Mouse (Mus musculus): ENCODE data around the gene Ccr10. TPM values are rescaled to one million over a fixed set of nuclear protein-coding genes. Genes with fewer than 3 reads are reported as not detected.

Gene Ccr10
- polyA plus RNA-seq, 1 experiment from 2014 or later, result 0.60 TPM

DNA sequence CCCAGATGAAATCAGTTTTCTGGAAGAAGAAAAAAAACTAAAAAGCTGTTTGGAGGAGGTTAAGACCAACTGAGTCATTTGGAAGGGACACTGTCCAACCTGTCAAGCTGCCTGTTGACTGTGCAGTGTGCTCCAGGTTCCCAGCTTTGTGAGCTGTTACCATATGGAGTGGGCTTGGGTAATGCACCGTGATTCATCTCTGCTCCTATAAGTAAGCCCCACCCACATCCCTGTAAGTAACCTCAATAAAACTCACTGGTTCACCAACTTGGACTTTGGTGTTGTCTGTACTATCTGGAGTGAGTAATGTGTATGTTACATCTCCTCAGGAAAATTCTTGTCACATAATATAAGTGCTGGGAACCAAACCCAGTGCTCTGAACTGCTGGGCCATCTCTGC is 22.4 kb downstream of the Ccr10 start:
- no peaks in the 10 kb centered on the region for H3K9me3 ChIP-seq (replicated peaks; ENCODE audit: control insufficient read depth, low read length)
- no peak overlapping the region for H3K4me2 ChIP-seq (ENCODE audit: low read depth, low read length)
- H3K4me1 ChIP-seq (ENCODE audit: control insufficient read depth, insufficient read depth, low read length), result peaks cover 13% of the 10 kb centered on the region; the same call in 1 of the 2 replicates
- no peak overlapping the region for H3K9ac ChIP-seq (ENCODE audit: low read length)
- no peak for ATAC-seq (replicated peaks; ENCODE audit: extremely low read depth, insufficient read depth, low FRiP score)
- no peaks in the 10 kb centered on the region for H3K27me3 ChIP-seq (ENCODE audit: control insufficient read depth, insufficient read depth, low read length)
- H3K27ac ChIP-seq (ENCODE audit: low read length), result no peak overlapping the region
- no peaks in the 10 kb centered on the region for H3K36me3 ChIP-seq (ENCODE audit: control insufficient read depth, insufficient read depth)
- WGBS, result 82% methylated on average over 1 of the region's 1 CpGs
- no peak overlapping the region for H3K4me3 ChIP-seq (ENCODE audit: low read length)

- ATAC-seq (replicated peaks; ENCODE audit: extremely low read depth, insufficient read depth, low FRiP score), result no peak
- H3K4me1 ChIP-seq (ENCODE audit: control insufficient read depth, insufficient read depth, low read length), result peaks cover 11% of the 10 kb centered on the region; the same call in 1 of the 2 replicates
- H3K4me3 ChIP-seq (ENCODE audit: low read length), result no peak overlapping the region
- no peaks in the 10 kb centered on the region for H3K36me3 ChIP-seq (ENCODE audit: control insufficient read depth, insufficient read depth)
- no peak overlapping the region for H3K9ac ChIP-seq (ENCODE audit: low read length)
- H3K4me2 ChIP-seq (ENCODE audit: low read depth, low read length), result no peak overlapping the region
- H3K9me3 ChIP-seq (replicated peaks; ENCODE audit: control insufficient read depth, low read length), result no peaks in the 10 kb centered on the region
- 53% methylated on average over 2 of the region's 2 CpGs for WGBS
- no peak overlapping the region for H3K27ac ChIP-seq (ENCODE audit: low read length)
- H3K27me3 ChIP-seq (ENCODE audit: control insufficient read depth, insufficient read depth, low read length), result no peaks in the 10 kb centered on the region
These were observed 24.2 kb downstream of the Ccr10 start for GRCm38 (mm10) chr11:101151063-101151462.

DNA sequence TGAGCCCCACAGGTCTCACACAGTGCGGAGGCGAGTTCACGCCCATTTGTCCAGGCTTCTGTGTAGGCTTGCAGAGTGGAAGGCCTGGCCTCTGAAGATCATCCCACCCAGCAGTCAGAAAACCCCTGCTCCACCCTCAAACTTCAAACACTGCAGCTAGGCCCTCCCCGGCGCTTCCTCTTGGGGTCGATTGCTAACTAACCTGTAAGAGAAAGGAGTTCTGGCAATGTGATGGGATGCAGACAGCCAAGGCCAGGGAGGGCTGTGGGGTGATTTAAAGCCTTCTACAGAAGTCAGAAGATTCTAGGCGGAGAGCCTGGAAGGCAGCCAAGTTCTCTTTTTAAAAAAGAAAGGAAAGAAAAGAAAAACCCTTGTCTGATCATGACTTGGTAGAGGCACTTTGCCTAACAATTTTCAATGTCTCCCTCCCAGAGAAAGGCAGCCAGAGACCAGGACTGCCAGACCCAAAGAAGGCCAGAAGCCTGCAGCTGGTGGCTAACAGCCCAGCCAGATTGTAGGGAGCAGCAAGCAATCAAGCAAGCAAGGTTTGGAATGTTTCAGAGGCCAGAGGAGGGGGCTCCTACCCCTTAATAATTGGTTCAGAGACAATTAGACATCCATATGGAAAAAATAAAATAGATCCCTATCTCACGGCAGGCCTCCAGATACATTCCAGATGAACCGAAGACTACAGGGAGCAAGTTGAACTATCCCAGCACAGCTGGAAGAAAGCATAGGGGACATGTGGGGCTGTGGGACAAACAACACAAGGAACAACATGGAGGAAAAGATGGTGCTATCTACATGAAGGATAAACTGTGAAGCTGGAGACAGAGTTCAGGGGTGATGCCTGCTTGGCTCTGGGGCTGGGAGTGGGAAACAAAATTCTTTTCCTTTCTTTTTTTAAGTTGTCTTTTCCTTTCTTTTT is 25.8 kb downstream of the Ccr10 start:
- no peak overlapping the region for H3K4me3 ChIP-seq (ENCODE audit: low read length)
- H3K27ac ChIP-seq (ENCODE audit: low read length), result peak overlapping the region; percentile 55
- H3K4me2 ChIP-seq (ENCODE audit: low read depth, low read length), result no peak overlapping the region
- peaks cover 6% of the 10 kb centered on the region; the same call in 1 of the 2 replicates for H3K4me1 ChIP-seq (ENCODE audit: control insufficient read depth, insufficient read depth, low read length)
- H3K9me3 ChIP-seq (replicated peaks; ENCODE audit: control insufficient read depth, low read length), result no peaks in the 10 kb centered on the region
- ATAC-seq (replicated peaks; ENCODE audit: extremely low read depth, insufficient read depth, low FRiP score), result no peak
- no peaks in the 10 kb centered on the region for H3K36me3 ChIP-seq (ENCODE audit: control insufficient read depth, insufficient read depth)
- WGBS, result 47% methylated on average over 9 of the region's 9 CpGs
- no peaks in the 10 kb centered on the region for H3K27me3 ChIP-seq (ENCODE audit: control insufficient read depth, insufficient read depth, low read length)
- H3K9ac ChIP-seq (ENCODE audit: low read length), result peak overlapping the region; percentile 18; the same call in 1 of the 2 replicates

GRCm38 (mm10) chr11:101148751-101149150 is 26.5 kb downstream of the Ccr10 start:
- no peak for ATAC-seq (replicated peaks; ENCODE audit: extremely low read depth, insufficient read depth, low FRiP score)
- WGBS, result 70% methylated on average over 10 of the region's 10 CpGs

DNA sequence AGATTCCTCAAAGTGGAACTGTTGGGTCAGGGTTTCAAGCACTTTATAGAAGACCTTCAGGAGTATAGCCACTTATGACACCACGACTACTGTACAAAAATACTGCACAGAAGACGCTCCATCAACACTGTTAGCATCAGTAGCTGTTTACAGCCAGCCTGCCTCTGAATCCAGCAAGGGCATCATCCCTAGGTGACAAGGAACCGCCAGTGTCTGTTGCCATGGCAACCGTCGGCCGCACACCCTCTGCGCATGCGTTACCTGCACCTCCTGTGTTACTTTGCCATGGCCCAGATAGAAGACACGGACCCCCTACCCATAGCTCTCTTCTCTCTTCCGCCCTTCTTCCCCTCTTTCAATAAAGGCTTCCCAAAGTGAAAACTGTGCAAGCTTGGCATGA is 28.9 kb downstream of the Ccr10 start:
- H3K4me3 ChIP-seq (ENCODE audit: low read length), result no peak overlapping the region
- no peaks in the 10 kb centered on the region for H3K9me3 ChIP-seq (replicated peaks; ENCODE audit: control insufficient read depth, low read length)
- H3K27ac ChIP-seq (ENCODE audit: low read length), result no peak overlapping the region
- ATAC-seq (replicated peaks; ENCODE audit: extremely low read depth, insufficient read depth, low FRiP score), result no peak
- H3K4me1 ChIP-seq (ENCODE audit: control insufficient read depth, insufficient read depth, low read length), result peaks cover 11% of the 10 kb centered on the region
- no peak overlapping the region for H3K9ac ChIP-seq (ENCODE audit: low read length)
- no peak overlapping the region for H3K4me2 ChIP-seq (ENCODE audit: low read depth, low read length)
- H3K36me3 ChIP-seq (ENCODE audit: control insufficient read depth, insufficient read depth), result no peaks in the 10 kb centered on the region
- no peaks in the 10 kb centered on the region for H3K27me3 ChIP-seq (ENCODE audit: control insufficient read depth, insufficient read depth, low read length)
- 39% methylated on average over 10 of the region's 10 CpGs for WGBS

More at GRCm38 (mm10) chr11:101148751-101149150, 26.5 kb downstream of the Ccr10 start:
- Histone ChIP-seq H3K36me3 (ENCODE audit: control insufficient read depth, insufficient read depth) (no peaks in the 10 kb centered on the region), H3K4me2 (ENCODE audit: low read depth, low read length) (no peak overlapping the region), H3K27ac (ENCODE audit: low read length) (peak overlapping the region; percentile 55; the same call in 1 of the 2 replicates), H3K9me3 (replicated peaks; ENCODE audit: control insufficient read depth, low read length) (no peaks in the 10 kb centered on the region), H3K4me1 (ENCODE audit: control insufficient read depth, insufficient read depth, low read length) (peaks cover 10% of the 10 kb centered on the region), H3K9ac (ENCODE audit: low read length) (no peak overlapping the region), H3K27me3 (ENCODE audit: control insufficient read depth, insufficient read depth, low read length) (no peaks in the 10 kb centered on the region), H3K4me3 (ENCODE audit: low read length) (no peak overlapping the region)

DNA sequence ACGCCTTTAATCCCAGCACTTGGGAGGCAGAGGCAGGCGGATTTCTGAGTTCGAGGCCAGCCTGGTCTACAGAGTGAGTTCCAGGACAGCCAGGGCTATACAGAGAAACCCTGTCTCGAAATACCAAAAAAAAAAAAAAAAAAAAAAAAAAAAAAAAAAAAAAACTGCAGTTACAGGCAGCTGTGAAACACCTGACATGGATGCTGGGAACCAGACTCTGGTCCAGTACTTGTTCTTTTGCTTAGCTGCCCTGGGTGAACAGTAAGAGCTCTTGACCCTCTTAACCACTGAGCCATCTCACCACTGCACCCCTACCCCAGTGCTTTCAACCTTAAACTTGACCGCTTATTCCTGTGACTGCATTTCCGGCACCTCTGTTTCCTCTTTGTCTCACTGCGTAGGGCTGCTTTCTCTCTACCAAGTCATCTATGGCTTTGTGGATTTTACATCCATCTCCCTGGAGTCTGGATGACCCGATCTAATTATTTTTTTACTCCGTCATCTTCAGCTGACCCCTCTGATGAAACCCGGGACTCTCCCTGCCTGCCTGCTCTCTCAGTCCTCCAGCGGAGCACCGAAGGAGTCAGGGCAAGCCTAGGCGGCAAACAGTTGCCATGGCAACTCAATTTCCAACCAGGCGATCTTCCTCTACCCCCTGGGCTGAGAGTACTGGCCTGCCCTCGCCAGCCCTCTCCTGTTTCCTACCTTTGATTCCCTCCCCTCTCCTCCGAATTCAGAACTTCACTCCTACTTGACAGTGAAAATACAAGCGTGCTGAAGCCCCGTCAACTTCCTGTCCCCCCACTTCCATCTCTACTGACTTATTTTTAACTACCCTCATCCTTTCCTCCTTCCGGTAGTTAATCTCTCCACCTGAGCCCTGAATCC is 31.7 kb downstream of the Ccr10 start:
- Histone ChIP-seq H3K4me1 (ENCODE audit: control insufficient read depth, insufficient read depth, low read length) (peaks cover 16% of the 10 kb centered on the region), H3K4me3 (ENCODE audit: low read length) (peak overlapping the region; percentile 44), H3K27ac (ENCODE audit: low read length) (0 out of 2 replicates have a peak overlapping the region, but pooled peaks have one; percentile 9), H3K9ac (ENCODE audit: low read length) (peak overlapping the region; percentile 59), H3K9me3 (replicated peaks; ENCODE audit: control insufficient read depth, low read length) (no peaks in the 10 kb centered on the region), H3K4me2 (ENCODE audit: low read depth, low read length) (peak overlapping the region; percentile 67), H3K36me3 (ENCODE audit: control insufficient read depth, insufficient read depth) (no peaks in the 10 kb centered on the region), H3K27me3 (ENCODE audit: control insufficient read depth, insufficient read depth, low read length) (no peaks in the 10 kb centered on the region)
- no peak; the same call in 1 of the 2 replicates for ATAC-seq (replicated peaks; ENCODE audit: extremely low read depth, insufficient read depth, low FRiP score)
- 19% methylated on average over 17 of the region's 19 CpGs for WGBS

DNA sequence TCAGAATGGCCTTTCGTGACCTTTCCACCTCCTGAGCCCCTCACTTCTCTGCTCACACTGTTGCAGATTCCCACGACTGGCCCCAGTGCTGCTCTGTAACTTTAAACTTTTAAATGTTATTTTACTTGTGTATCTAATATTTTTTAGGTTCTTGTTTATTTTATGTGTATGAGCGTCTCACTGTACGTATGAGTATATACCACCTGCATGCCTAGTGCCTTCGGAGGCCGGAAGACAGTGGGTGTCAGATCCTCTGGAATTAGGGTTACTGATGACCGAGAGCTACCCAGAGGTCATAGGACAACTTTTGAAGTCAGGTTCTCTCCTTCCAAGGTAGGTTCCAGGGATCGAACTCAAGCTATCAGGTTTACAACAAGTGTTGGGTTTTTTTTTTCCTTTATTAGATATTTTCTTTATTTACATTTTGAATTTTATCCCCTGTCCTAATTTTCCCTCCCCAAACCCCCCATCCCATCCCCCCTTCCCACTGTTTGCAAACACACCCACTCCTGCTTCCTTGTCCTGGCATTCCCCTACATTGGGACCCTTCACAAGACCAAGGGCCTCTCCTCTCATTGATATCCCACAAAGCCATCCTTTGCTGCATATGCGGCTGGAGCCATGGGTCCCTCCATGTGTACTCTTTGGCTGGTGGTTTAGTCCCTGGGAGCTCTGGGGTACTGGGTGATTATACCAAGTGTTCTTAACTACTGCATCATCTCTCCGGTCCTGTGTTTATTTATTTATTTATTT is 32.9 kb downstream of the Ccr10 start:
- no peak overlapping the region for H3K4me3 ChIP-seq (ENCODE audit: low read length)
- H3K27ac ChIP-seq (ENCODE audit: low read length), result no peak overlapping the region
- H3K9ac ChIP-seq (ENCODE audit: low read length), result no peak overlapping the region
- no peaks in the 10 kb centered on the region for H3K9me3 ChIP-seq (replicated peaks; ENCODE audit: control insufficient read depth, low read length)
- H3K4me1 ChIP-seq (ENCODE audit: control insufficient read depth, insufficient read depth, low read length), result peaks cover 17% of the 10 kb centered on the region
- H3K4me2 ChIP-seq (ENCODE audit: low read depth, low read length), result no peak overlapping the region
- no peak for ATAC-seq (replicated peaks; ENCODE audit: extremely low read depth, insufficient read depth, low FRiP score)
- WGBS, result 85% methylated on average over 10 of the region's 10 CpGs
- H3K27me3 ChIP-seq (ENCODE audit: control insufficient read depth, insufficient read depth, low read length), result no peaks in the 10 kb centered on the region
- H3K36me3 ChIP-seq (ENCODE audit: control insufficient read depth, insufficient read depth), result no peaks in the 10 kb centered on the region

- Histone ChIP-seq H3K9ac (ENCODE audit: low read length) (no peak overlapping the region), H3K4me3 (ENCODE audit: low read length) (no peak overlapping the region), H3K9me3 (replicated peaks; ENCODE audit: control insufficient read depth, low read length) (no peaks in the 10 kb centered on the region), H3K4me2 (ENCODE audit: low read depth, low read length) (no peak overlapping the region), H3K27ac (ENCODE audit: low read length) (peak overlapping the region; percentile 79), H3K36me3 (ENCODE audit: control insufficient read depth, insufficient read depth) (no peaks in the 10 kb centered on the region), H3K27me3 (ENCODE audit: control insufficient read depth, insufficient read depth, low read length) (no peaks in the 10 kb centered on the region), H3K4me1 (ENCODE audit: control insufficient read depth, insufficient read depth, low read length) (peaks cover 17% of the 10 kb centered on the region)
- ATAC-seq (replicated peaks; ENCODE audit: extremely low read depth, insufficient read depth, low FRiP score), result no peak
- 85% methylated on average over 8 of the region's 8 CpGs for WGBS
These were observed 34.2 kb downstream of the Ccr10 start for GRCm38 (mm10) chr11:101141088-101141487.
